Mouse (Mus musculus): ENCODE results near the gene Adamts17. TPM values are rescaled to one million over a fixed set of nuclear protein-coding genes. Genes with fewer than 3 reads are reported as not detected.

Gene Adamts17
- polyA plus RNA-seq, 1 experiment = 0.55 TPM

- Histone ChIP-seq H3K9ac (ENCODE audit: low read depth, poor library complexity, severe bottlenecking) (no peak overlapping the region), H3K36me3 (ENCODE audit: control insufficient read depth, insufficient read depth, low read length, poor library complexity, severe bottlenecking) (no peaks in the 10 kb centered on the region), H3K9me3 (replicated peaks; ENCODE audit: control insufficient read depth, insufficient read depth, low read length, poor library complexity, severe bottlenecking) (no peaks in the 10 kb centered on the region), H3K27me3 (ENCODE audit: control insufficient read depth, insufficient read depth, low read length, poor library complexity, severe bottlenecking) (no peaks in the 10 kb centered on the region), H3K4me3 (ENCODE audit: low read depth, low read length) (no peak overlapping the region), H3K4me1 (ENCODE audit: control insufficient read depth, insufficient read depth, low read length) (no peaks in the 10 kb centered on the region), H3K27ac (ENCODE audit: insufficient read depth, low read length) (no peak overlapping the region)
- TF ChIP-seq CTCF (IDR thresholded peaks at IDR 0.05; ENCODE audit: low read depth, low read length) = no peak
- no peak for TF ChIP-seq POLR2A (IDR thresholded peaks at IDR 0.05; ENCODE audit: insufficient read depth, low read length)
- TF ChIP-seq EP300 (IDR thresholded peaks at IDR 0.05; ENCODE audit: insufficient read depth, low read depth, low read length) = no peak
Measured at GRCm38 (mm10) chr7:67037726-67038520, 198.4 kb downstream of the Adamts17 start.

GRCm38 (mm10) chr7:67039143-67039542 lies 199.6 kb downstream of the Adamts17 start:
- no peaks in the 10 kb centered on the region for H3K4me1 ChIP-seq (ENCODE audit: control insufficient read depth, insufficient read depth, low read length)
- TF ChIP-seq CTCF (IDR thresholded peaks at IDR 0.05; ENCODE audit: low read depth, low read length) = no peak
- H3K27ac ChIP-seq (ENCODE audit: insufficient read depth, low read length) = no peak overlapping the region
- no peaks in the 10 kb centered on the region for H3K36me3 ChIP-seq (ENCODE audit: control insufficient read depth, insufficient read depth, low read length, poor library complexity, severe bottlenecking)
- no peaks in the 10 kb centered on the region for H3K9me3 ChIP-seq (replicated peaks; ENCODE audit: control insufficient read depth, insufficient read depth, low read length, poor library complexity, severe bottlenecking)
- H3K27me3 ChIP-seq (ENCODE audit: control insufficient read depth, insufficient read depth, low read length, poor library complexity, severe bottlenecking) = no peaks in the 10 kb centered on the region
- no peak overlapping the region for H3K4me3 ChIP-seq (ENCODE audit: low read depth, low read length)
- H3K9ac ChIP-seq (ENCODE audit: low read depth, poor library complexity, severe bottlenecking) = no peak overlapping the region

GRCm38 (mm10) chr7:67039861-67040260 lies 200.3 kb downstream of the Adamts17 start:
- Histone ChIP-seq H3K4me3 (ENCODE audit: low read depth, low read length) (no peak overlapping the region), H3K36me3 (ENCODE audit: control insufficient read depth, insufficient read depth, low read length, poor library complexity, severe bottlenecking) (no peaks in the 10 kb centered on the region), H3K9me3 (replicated peaks; ENCODE audit: control insufficient read depth, insufficient read depth, low read length, poor library complexity, severe bottlenecking) (no peaks in the 10 kb centered on the region), H3K27me3 (ENCODE audit: control insufficient read depth, insufficient read depth, low read length, poor library complexity, severe bottlenecking) (no peaks in the 10 kb centered on the region), H3K27ac (ENCODE audit: insufficient read depth, low read length) (no peak overlapping the region), H3K4me1 (ENCODE audit: control insufficient read depth, insufficient read depth, low read length) (no peaks in the 10 kb centered on the region), H3K9ac (ENCODE audit: low read depth, poor library complexity, severe bottlenecking) (no peak overlapping the region)
- TF ChIP-seq CTCF (IDR thresholded peaks at IDR 0.05; ENCODE audit: low read depth, low read length) = no peak
- TF ChIP-seq EP300 (IDR thresholded peaks at IDR 0.05; ENCODE audit: insufficient read depth, low read depth, low read length) = no peak
- no peak for TF ChIP-seq POLR2A (IDR thresholded peaks at IDR 0.05; ENCODE audit: insufficient read depth, low read length)

- no peak for TF ChIP-seq POLR2A (IDR thresholded peaks at IDR 0.05; ENCODE audit: insufficient read depth, low read length)
- TF ChIP-seq CTCF (IDR thresholded peaks at IDR 0.05; ENCODE audit: low read depth, low read length) = no peak
- no peak for TF ChIP-seq EP300 (IDR thresholded peaks at IDR 0.05; ENCODE audit: insufficient read depth, low read depth, low read length)
- Histone ChIP-seq H3K4me1 (ENCODE audit: control insufficient read depth, insufficient read depth, low read length) (no peaks in the 10 kb centered on the region), H3K9ac (ENCODE audit: low read depth, poor library complexity, severe bottlenecking) (no peak overlapping the region), H3K36me3 (ENCODE audit: control insufficient read depth, insufficient read depth, low read length, poor library complexity, severe bottlenecking) (no peaks in the 10 kb centered on the region), H3K27ac (ENCODE audit: insufficient read depth, low read length) (no peak overlapping the region), H3K4me3 (ENCODE audit: low read depth, low read length) (no peak overlapping the region), H3K27me3 (ENCODE audit: control insufficient read depth, insufficient read depth, low read length, poor library complexity, severe bottlenecking) (no peaks in the 10 kb centered on the region), H3K9me3 (replicated peaks; ENCODE audit: control insufficient read depth, insufficient read depth, low read length, poor library complexity, severe bottlenecking) (no peaks in the 10 kb centered on the region)
Measured at GRCm38 (mm10) chr7:67041685-67042084, 202.2 kb downstream of the Adamts17 start.

GRCm38 (mm10) chr7:67044121-67044817 lies 204.7 kb downstream of the Adamts17 start:
- no peaks in the 10 kb centered on the region for H3K36me3 ChIP-seq (ENCODE audit: control insufficient read depth, insufficient read depth, low read length, poor library complexity, severe bottlenecking)
- no peak overlapping the region for H3K27ac ChIP-seq (ENCODE audit: insufficient read depth, low read length)
- H3K4me3 ChIP-seq (ENCODE audit: low read depth, low read length) = no peak overlapping the region
- H3K9ac ChIP-seq (ENCODE audit: low read depth, poor library complexity, severe bottlenecking) = no peak overlapping the region
- no peak for TF ChIP-seq POLR2A (IDR thresholded peaks at IDR 0.05; ENCODE audit: insufficient read depth, low read length)
- TF ChIP-seq EP300 (IDR thresholded peaks at IDR 0.05; ENCODE audit: insufficient read depth, low read depth, low read length) = no peak
- TF ChIP-seq CTCF (IDR thresholded peaks at IDR 0.05; ENCODE audit: low read depth, low read length) = no peak
- no peaks in the 10 kb centered on the region for H3K27me3 ChIP-seq (ENCODE audit: control insufficient read depth, insufficient read depth, low read length, poor library complexity, severe bottlenecking)
- H3K9me3 ChIP-seq (replicated peaks; ENCODE audit: control insufficient read depth, insufficient read depth, low read length, poor library complexity, severe bottlenecking) = no peaks in the 10 kb centered on the region
- H3K4me1 ChIP-seq (ENCODE audit: control insufficient read depth, insufficient read depth, low read length) = no peaks in the 10 kb centered on the region

GRCm38 (mm10) chr7:67045202-67045601 lies 205.7 kb downstream of the Adamts17 start:
- Histone ChIP-seq H3K36me3 (ENCODE audit: control insufficient read depth, insufficient read depth, low read length, poor library complexity, severe bottlenecking) (no peaks in the 10 kb centered on the region), H3K9ac (ENCODE audit: low read depth, poor library complexity, severe bottlenecking) (no peak overlapping the region), H3K4me3 (ENCODE audit: low read depth, low read length) (no peak overlapping the region), H3K27me3 (ENCODE audit: control insufficient read depth, insufficient read depth, low read length, poor library complexity, severe bottlenecking) (no peaks in the 10 kb centered on the region), H3K9me3 (replicated peaks; ENCODE audit: control insufficient read depth, insufficient read depth, low read length, poor library complexity, severe bottlenecking) (no peaks in the 10 kb centered on the region), H3K27ac (ENCODE audit: insufficient read depth, low read length) (no peak overlapping the region), H3K4me1 (ENCODE audit: control insufficient read depth, insufficient read depth, low read length) (no peaks in the 10 kb centered on the region)
- TF ChIP-seq CTCF (IDR thresholded peaks at IDR 0.05; ENCODE audit: low read depth, low read length) (no peak), EP300 (IDR thresholded peaks at IDR 0.05; ENCODE audit: insufficient read depth, low read depth, low read length) (no peak), POLR2A (IDR thresholded peaks at IDR 0.05; ENCODE audit: insufficient read depth, low read length) (no peak)

Data from ES-Bruce4 (cell line).